Mouse (Mus musculus) megakaryocyte, embryonic 14.5 days (primary cell): Measurements from ENCODE around the gene Wasf1.

Experiments
- FLI1 ChIP-seq: IDR thresholded peaks from 2 replicates; pipeline ENCODE4 v1.6.1; 2012; ENCODE audit warnings: low read length, inconsistent platforms, mixed read lengths
- GATA1 ChIP-seq: IDR thresholded peaks from 3 replicates; pipeline ENCODE4 v1.6.1; 2012; ENCODE audit warnings: mixed read lengths, low read length, inconsistent platforms, borderline replicate concordance

DNA sequence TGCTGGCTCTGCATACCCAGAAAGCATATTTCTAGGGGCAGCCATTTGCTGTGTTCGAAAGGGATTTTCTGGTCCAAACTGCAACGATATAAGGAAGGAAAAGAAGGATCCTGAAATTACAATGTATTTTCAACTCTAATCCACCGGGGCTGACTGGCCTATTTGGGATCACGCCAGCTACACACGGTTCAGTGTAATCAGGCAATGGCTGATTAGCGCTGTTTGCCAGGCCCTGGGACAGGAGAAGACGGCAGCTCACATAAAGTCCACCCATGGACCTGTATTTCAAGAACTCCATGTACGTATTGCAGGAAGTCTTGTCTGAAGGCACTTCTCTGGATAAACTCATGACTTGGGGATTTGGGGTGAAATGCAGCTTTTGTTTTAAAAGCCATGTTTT is 25.7 kb upstream of the Wasf1 start:
- TF ChIP-seq GATA1 (no peak), FLI1 (no peak)
